ENCODE assay signal across 25 mouse cellular contexts in genomic region chr9:105274925-105275324, GRCm38 (mm10).
DNase-seq lines count a peak whose midpoint lies in the region; ATAC-seq lines count a peak whose summit lies in the region.
"Had no signal": no experiment of that assay in that cellular context is flagged by ENCODE, and none has a peak within 500 bp of the region (broad histone marks: within the 10 kb centered on the region; RNA-seq: fewer than 3 reads in every experiment).

No protein-coding gene starts in this region.

- no peak overlapping the region for H3K4me3 ChIP-seq in forebrain, embryonic 13.5 days
- H3K4me3 ChIP-seq in forebrain, embryonic 10.5 days, result no peak overlapping the region
- no peak overlapping the region for H3K4me3 ChIP-seq in midbrain, embryonic 13.5 days (replicated peaks)
- H3K4me3 ChIP-seq in midbrain, embryonic 10.5 days, result no peak overlapping the region
- H3K4me3 ChIP-seq in forebrain, embryonic 15.5 days, result no peak overlapping the region
- no peak overlapping the region for H3K4me3 ChIP-seq in hindbrain, embryonic 14.5 days (replicated peaks; ENCODE audit: low read length)
- H3K4me3 ChIP-seq: heart, embryonic 12.5 days; hindbrain, embryonic 15.5 days; layer of hippocampus, adult 2 months; liver, embryonic 13.5 days; megakaryocyte, embryonic 14.5 days had no signal

- H3K4me2 ChIP-seq in forebrain, embryonic 13.5 days, result no peak overlapping the region
- no peak overlapping the region for H3K4me2 ChIP-seq in midbrain, embryonic 13.5 days (replicated peaks)
- H3K4me2 ChIP-seq in forebrain, embryonic 15.5 days (replicated peaks), result no peak overlapping the region
- H3K4me2 ChIP-seq in hindbrain, embryonic 14.5 days (replicated peaks), result no peak overlapping the region
- H3K4me2 ChIP-seq: heart, embryonic 12.5 days; hindbrain, embryonic 15.5 days; liver, embryonic 13.5 days; lung, embryonic 14.5 days had no signal

- WGBS in forebrain, embryonic 13.5 days, result 66% methylated on average over 3 of the region's 3 CpGs
- 88% methylated on average over 3 of the region's 3 CpGs for WGBS in forebrain, embryonic 10.5 days
- 79% methylated on average over 3 of the region's 3 CpGs for WGBS in midbrain, embryonic 13.5 days
- 87% methylated on average over 3 of the region's 3 CpGs for WGBS in midbrain, embryonic 10.5 days
- 42% methylated on average over 3 of the region's 3 CpGs for WGBS in forebrain, embryonic 15.5 days
- WGBS in hindbrain, embryonic 14.5 days, result 65% methylated on average over 3 of the region's 3 CpGs

- no peaks in the 10 kb centered on the region for H3K9me3 ChIP-seq in forebrain, embryonic 13.5 days (replicated peaks)
- no peaks in the 10 kb centered on the region for H3K9me3 ChIP-seq in forebrain, embryonic 10.5 days
- no peaks in the 10 kb centered on the region for H3K9me3 ChIP-seq in midbrain, embryonic 13.5 days
- H3K9me3 ChIP-seq in midbrain, embryonic 10.5 days (replicated peaks), result no peaks in the 10 kb centered on the region
- H3K9me3 ChIP-seq in forebrain, embryonic 15.5 days, result no peaks in the 10 kb centered on the region
- no peaks in the 10 kb centered on the region for H3K9me3 ChIP-seq in hindbrain, embryonic 14.5 days (ENCODE audit: control insufficient read depth, low read length)
- H3K9me3 ChIP-seq: heart, embryonic 12.5 days; hindbrain, embryonic 15.5 days; liver, embryonic 13.5 days; megakaryocyte, embryonic 14.5 days had no signal

- H3K36me3 ChIP-seq in forebrain, embryonic 13.5 days (ENCODE audit: poor library complexity, severe bottlenecking), result no peaks in the 10 kb centered on the region
- H3K36me3 ChIP-seq in forebrain, embryonic 10.5 days (replicated peaks), result no peaks in the 10 kb centered on the region
- no peaks in the 10 kb centered on the region for H3K36me3 ChIP-seq in midbrain, embryonic 13.5 days
- H3K36me3 ChIP-seq in midbrain, embryonic 10.5 days, result no peaks in the 10 kb centered on the region
- no peaks in the 10 kb centered on the region for H3K36me3 ChIP-seq in forebrain, embryonic 15.5 days
- no peaks in the 10 kb centered on the region for H3K36me3 ChIP-seq in hindbrain, embryonic 14.5 days (replicated peaks; ENCODE audit: control insufficient read depth, insufficient read depth)
- H3K36me3 ChIP-seq: heart, embryonic 12.5 days; hindbrain, embryonic 15.5 days; liver, embryonic 13.5 days had no signal

- DNase-seq in forebrain, embryonic 10.5 days (ENCODE audit: extremely low spot score, low spot score), result no peak
- no peak for DNase-seq in midbrain, embryonic 10.5 days (ENCODE audit: low spot score)
- DNase-seq in hindbrain, embryonic 14.5 days (ENCODE audit: low spot score), result no peak
- no peak for DNase-seq in urinary bladder, postnatal 10 days (ENCODE audit: low spot score)
- DNase-seq: adrenal gland, postnatal 10 days; cerebellum, adult 8-10 months; gastrocnemius, postnatal 25 days; heart, adult 18-20 months; heart, postnatal 10 days; kidney, adult 9 months; kidney, postnatal 14 days; layer of hippocampus, postnatal 36 days; liver, embryonic 13.5 days; lung, embryonic 14.5 days; lung, postnatal 36 days; thymus, adult 18-20 months; thymus, postnatal 36 days had no signal

- 0 out of 2 replicates have a peak, but pooled peaks cover 1% of the 10 kb centered on the region for H3K27me3 ChIP-seq in forebrain, embryonic 13.5 days
- H3K27me3 ChIP-seq in forebrain, embryonic 10.5 days (ENCODE audit: poor library complexity, severe bottlenecking), result no peaks in the 10 kb centered on the region
- no peaks in the 10 kb centered on the region for H3K27me3 ChIP-seq in midbrain, embryonic 13.5 days
- no peaks in the 10 kb centered on the region for H3K27me3 ChIP-seq in midbrain, embryonic 10.5 days (ENCODE audit: low read depth, poor library complexity, severe bottlenecking)
- no peaks in the 10 kb centered on the region for H3K27me3 ChIP-seq in forebrain, embryonic 15.5 days
- no peaks in the 10 kb centered on the region for H3K27me3 ChIP-seq in hindbrain, embryonic 14.5 days (ENCODE audit: control insufficient read depth, insufficient read depth, low read length)
- H3K27me3 ChIP-seq: heart, embryonic 12.5 days; hindbrain, embryonic 15.5 days; liver, embryonic 13.5 days; megakaryocyte, embryonic 14.5 days had no signal

- H3K27ac ChIP-seq in forebrain, embryonic 13.5 days, result no peak overlapping the region
- no peak overlapping the region for H3K27ac ChIP-seq in forebrain, embryonic 10.5 days
- peak overlapping the region; percentile 79 for H3K27ac ChIP-seq in midbrain, embryonic 13.5 days
- H3K27ac ChIP-seq in midbrain, embryonic 10.5 days (replicated peaks), result no peak overlapping the region
- H3K27ac ChIP-seq in forebrain, embryonic 15.5 days (replicated peaks), result peak overlapping the region; percentile 56
- H3K27ac ChIP-seq in hindbrain, embryonic 14.5 days, result peak overlapping the region; percentile 28; the same call in 1 of the 2 replicates
- H3K27ac ChIP-seq: hindbrain, embryonic 15.5 days; layer of hippocampus, adult 2 months; liver, embryonic 13.5 days had no signal

- no peak overlapping the region for H3K9ac ChIP-seq in forebrain, embryonic 13.5 days
- no peak overlapping the region for H3K9ac ChIP-seq in midbrain, embryonic 13.5 days (replicated peaks)
- H3K9ac ChIP-seq in forebrain, embryonic 15.5 days (replicated peaks), result no peak overlapping the region
- no peak overlapping the region for H3K9ac ChIP-seq in hindbrain, embryonic 14.5 days
- H3K9ac ChIP-seq: heart, embryonic 12.5 days; hindbrain, embryonic 15.5 days; liver, embryonic 13.5 days; lung, embryonic 14.5 days had no signal

- H3K4me1 ChIP-seq in forebrain, embryonic 13.5 days, result peaks cover 20% of the 10 kb centered on the region
- H3K4me1 ChIP-seq in forebrain, embryonic 10.5 days, result no peaks in the 10 kb centered on the region
- peaks cover 32% of the 10 kb centered on the region for H3K4me1 ChIP-seq in midbrain, embryonic 13.5 days (replicated peaks)
- H3K4me1 ChIP-seq in midbrain, embryonic 10.5 days, result peaks cover 8% of the 10 kb centered on the region
- H3K4me1 ChIP-seq in forebrain, embryonic 15.5 days, result peaks cover 19% of the 10 kb centered on the region
- peaks cover 4% of the 10 kb centered on the region; the same call in 1 of the 2 replicates for H3K4me1 ChIP-seq in hindbrain, embryonic 14.5 days (replicated peaks; ENCODE audit: control insufficient read depth, insufficient read depth, low read length)
- H3K4me1 ChIP-seq: heart, embryonic 12.5 days; liver, embryonic 13.5 days; megakaryocyte, embryonic 14.5 days had no signal

- peak; percentile 13; the same call in 1 of the 2 replicates for ATAC-seq in forebrain, embryonic 13.5 days
- ATAC-seq in midbrain, embryonic 13.5 days, result no peak
- 0 out of 2 replicates have a peak, but pooled peaks have one; percentile 41 for ATAC-seq in forebrain, embryonic 15.5 days (replicated peaks)
- no peak for ATAC-seq in hindbrain, embryonic 14.5 days (ENCODE audit: low FRiP score)
- ATAC-seq: intestine, embryonic 16.5 days had no signal

Comparison
In these comparisons a context has a peak if more than half of its experiments do, and no peak if none do; other contexts are left out.
1. H3K27ac ChIP-seq: peak in midbrain, embryonic 13.5 days (single experiment), forebrain, embryonic 15.5 days (single experiment) and hindbrain, embryonic 14.5 days (single experiment); none in forebrain, embryonic 13.5 days (single experiment), forebrain, embryonic 10.5 days (single experiment) and midbrain, embryonic 10.5 days (single experiment).
2. ATAC-seq: peak in forebrain, embryonic 13.5 days (single experiment) and forebrain, embryonic 15.5 days (single experiment); none in midbrain, embryonic 13.5 days (single experiment) and hindbrain, embryonic 14.5 days (single experiment).